Mouse (Mus musculus) brain, adult 2 months (tissue): ENCODE measurements around the gene Chd1.
A peak's percentile ranks its signal among the peaks of the same experiment; 100 is the strongest.
"Not testable (repeated sequence)": the region's sequence is repeated elsewhere in the genome, so short reads cannot be mapped to it uniquely, and the experiment has no call there.

Experiments
- DNase-seq: peaks from one replicate; pipeline ENCODE4 v3.0.0; 2011; ENCODE audit warnings: low read depth, low spot score

The Chd1 gene

DNA sequence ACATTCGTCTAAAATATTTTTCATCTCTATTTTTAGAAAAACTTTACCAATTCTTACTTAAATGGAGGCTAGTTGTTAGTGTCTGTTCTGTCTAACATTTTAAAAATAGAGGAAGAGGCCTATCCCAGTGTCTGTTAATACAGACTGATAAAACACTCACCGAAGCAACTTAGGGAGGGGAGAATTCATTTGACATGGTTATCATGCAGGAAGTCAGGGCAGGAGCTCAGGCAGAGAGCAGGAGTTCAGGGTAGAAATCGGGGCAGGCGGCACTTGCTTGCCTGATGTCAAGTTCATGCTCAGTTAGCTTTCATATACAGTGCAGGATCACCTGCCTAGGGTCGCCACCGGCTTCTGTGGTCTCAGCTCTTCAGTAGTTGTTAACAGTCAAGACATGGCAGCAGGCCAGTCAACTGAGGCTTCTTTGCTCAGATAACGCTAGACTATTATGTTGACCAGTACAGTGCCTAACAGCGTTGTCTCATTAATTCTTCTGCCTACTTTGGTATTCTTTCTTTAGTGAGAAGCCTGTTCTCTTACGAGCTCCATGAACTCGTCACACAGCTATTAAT, 32.7 kb downstream of the Chd1 start:
- no peak for DNase-seq

DNA sequence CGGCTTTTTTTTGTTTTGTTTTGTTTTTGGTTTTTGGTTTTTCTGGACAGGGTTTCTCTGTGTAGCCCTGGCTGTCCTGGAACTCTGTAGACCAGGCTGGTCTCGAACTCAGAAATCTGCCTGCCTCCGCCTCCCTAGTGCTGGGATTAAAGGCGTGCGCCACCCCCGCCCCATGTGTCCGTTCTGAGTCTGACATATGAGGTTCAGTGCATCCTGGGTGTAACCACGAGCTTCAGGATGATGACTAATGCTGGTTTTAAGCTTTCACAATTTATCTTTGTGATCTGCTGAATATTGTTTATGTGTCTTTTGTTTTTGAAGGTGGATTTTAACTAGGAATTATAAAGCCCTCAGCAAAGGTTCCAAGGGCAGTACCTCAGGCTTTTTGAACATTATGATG, 37.1 kb downstream of the Chd1 start:
- no peak for DNase-seq

DNA sequence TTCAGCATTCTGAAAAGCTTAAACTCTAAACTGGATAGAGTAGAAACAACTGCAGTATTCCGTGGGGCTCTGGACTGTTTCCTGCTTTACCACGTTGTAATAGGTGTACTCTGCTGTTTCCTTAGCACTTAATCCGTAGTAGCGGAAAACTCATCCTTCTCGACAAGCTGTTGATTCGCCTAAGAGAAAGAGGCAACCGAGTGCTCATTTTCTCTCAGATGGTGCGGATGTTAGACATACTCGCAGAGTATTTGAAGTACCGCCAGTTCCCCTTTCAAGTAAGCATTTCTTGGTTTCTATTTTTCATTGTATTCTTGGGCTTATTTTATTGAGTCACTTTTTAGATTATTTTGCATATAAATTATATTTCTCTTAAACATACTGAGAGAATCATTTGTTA, 38.2 kb downstream of the Chd1 start:
- no peak for DNase-seq

DNA sequence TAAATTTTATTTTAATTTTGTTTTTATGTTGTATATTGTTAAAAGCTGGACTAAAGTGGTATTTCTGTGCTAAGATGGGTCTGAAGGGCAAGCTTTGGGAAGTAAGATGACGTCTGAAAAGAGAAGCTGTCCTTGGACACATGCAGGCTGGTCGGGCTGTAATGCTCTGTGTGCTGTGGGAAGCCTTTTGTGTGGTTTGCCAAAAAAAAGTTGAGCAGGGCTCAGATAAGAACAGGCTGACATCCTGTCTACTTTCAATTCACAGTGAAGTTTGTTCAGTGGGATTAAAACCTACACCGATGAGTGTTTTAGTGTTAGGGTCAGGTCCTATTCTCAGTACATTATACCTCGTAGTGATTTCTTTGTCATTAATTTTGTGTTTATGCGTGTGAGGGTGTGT, 38.6 kb downstream of the Chd1 start:
- no peak for DNase-seq

DNA sequence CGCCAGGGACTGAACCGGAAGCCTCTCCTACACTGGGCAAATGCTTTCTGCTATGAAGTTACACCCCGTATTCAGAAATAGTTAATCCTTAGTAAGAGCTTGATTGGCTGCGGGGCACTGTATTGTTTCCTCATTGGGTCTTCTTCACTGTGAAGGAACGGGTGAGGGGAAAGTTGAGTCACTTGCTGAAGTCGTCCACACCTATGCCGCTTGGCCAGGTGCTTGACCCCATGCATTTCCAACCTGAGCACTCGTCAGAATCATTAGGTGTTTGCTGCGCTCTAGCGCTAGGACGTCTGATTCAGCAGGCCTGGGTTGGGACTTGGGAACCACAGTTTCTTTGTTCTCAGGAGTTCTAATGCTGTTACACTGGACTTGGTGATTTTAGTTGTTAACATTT, 41.9 kb downstream of the Chd1 start:
- DNase-seq, result no peak

DNA sequence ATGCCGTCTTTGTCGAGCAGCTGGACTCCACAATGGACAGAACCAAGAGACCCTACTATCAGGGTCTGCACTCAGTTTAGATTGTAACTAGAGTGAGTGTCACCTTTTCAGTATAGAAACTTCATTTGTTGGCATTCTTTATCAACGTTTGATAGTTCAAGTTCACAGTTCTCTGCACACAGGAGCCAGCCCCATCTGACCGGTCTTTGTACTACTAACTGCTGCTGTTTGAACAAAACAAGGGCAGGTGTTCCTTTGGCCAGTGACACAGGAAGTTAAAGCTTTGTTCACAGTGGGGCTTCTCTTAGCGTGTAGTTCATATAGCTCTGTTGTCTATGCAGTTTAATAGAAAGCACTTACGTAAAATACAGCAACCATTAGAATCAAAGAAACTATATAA, 43.3 kb downstream of the Chd1 start:
- DNase-seq, result no peak

DNA sequence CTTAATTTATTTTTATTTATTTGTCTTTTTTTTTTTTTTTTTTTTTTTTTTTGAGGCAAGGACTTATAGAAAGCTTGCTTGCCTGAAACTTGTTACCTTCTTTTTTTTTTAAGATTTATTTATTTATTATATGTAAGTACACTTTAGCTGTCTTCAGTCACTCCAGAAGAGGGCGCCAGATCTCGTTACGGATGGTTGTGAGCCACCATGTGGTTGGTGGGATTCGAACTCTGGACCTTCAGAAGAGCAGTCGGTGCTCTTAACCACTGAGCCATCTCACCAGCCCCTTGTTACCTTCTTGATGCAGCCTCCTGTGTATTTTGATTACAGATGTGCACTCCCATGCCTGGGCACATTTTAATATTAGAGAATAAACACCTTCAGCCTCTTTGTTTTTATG, 46.5 kb downstream of the Chd1 start:
- DNase-seq, result not testable (repeated sequence)

DNA sequence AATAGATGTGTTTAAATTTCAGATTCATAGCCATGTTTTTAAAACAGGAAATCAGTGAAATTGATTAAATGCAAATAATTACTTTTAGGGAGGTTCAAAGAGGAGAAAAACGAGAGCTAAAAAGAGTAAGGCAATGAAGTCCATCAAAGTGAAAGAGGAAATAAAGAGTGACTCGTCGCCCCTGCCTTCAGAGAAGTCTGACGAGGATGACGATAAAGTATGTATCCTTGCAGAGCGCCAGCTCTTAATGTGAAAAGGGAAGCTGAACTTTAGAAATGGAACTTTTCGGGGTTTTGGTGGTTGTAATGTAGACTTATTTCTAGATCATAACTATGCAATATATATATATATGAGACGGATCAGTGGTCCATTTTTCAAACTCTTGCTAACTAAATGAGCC, 56.4 kb downstream of the Chd1 start:
- no peak for DNase-seq

DNA sequence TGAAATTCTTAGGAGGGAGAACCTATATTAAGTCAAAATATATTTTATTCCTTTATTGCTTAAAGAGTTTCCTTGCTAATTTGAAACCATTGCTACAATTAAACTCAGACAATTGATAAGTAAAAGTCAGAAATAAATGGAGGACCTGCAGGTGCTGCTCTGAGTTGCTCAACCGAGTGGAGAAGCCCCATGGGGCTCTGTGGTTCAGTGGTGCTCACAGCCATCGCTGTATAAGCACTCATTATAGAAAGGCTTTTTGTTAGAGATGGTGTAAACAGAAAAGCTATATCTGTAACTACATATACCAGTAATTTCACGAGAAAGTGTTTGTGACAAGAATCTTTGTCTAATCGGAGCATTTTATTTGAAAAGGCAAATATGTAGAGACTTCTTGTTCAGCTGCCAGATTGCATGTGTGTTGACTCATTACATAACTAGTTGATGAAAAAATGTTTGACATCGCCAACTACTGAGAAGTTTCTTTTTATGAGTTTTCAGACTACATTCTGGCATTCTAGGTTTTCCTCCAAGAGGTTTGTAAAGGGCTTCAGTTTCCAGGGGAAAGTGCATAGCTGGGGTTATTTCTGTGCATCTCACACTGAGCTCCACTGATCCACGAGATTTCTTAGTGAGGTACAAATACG, 64.4 kb downstream of the Chd1 start:
- DNase-seq, result peak; percentile 26

DNA sequence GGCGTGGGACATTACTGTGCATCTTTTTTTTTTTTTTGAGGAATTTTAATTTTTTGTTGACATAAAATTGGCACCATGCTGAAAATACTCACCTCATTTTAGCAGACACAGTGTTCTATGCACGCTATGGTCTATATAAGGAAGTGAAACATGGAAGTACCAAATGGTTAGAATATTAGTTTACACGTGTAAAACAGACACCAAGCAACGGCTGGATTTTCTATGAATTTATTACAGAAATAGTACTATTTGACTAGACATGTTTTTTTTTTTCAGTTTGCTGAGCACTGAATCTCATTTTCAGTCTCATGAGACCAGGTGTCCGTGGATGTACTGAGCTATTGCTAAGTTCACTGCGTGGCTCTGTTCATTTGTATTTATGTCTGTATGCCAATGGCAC, 69.2 kb downstream of the Chd1 start:
- no peak for DNase-seq

DNA sequence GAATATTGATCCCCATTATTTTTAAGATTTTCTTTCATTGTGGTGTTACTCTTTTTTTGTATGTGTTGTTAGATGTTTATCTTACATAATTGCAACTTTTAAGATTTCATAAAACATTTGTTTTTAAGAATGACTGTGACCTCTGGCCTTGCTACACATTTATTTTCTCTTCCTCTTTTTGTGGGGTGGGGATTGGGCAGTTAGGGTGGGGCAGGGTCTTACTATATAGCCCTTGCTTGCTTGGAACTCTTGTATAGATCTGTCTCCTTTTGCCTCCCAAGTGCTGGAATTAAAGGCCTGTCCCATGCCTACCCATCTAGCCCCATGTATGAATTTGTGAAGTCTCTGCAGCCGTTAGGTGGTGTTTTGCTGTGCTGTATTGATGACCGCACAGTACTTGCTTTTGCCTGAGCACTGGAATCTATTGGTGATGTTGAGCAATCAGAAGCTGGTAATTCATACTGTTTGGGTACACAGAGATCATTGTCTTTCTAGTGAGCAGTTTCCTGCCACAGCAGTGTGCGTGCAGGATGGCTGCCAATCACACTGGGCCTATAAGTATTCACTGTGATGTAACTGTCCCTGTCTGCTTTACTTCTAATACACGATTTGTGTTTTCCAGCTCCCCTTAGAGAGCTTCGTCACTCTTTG, 69.9 kb downstream of the Chd1 start:
- DNase-seq, result peak; percentile 40

DNA sequence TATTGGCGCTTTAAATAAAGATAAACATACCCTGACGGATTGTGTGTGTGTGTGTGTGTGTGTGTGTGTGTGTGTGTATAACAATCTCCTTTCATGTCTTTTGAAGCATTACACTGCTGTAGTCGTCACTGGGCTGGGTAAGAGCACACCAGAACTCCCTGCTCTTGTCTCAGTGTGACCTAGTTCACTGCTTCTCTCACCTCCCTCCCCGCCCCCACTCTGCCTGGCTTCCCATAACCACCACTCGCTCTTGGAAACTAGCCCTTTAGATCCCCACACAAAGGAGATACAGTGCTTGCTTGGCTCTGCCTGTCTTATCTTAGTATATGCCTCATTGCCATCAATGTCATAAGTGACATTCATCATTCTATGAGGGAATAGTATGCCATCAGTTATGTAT, 71.6 kb downstream of the Chd1 start:
- no peak for DNase-seq

DNA sequence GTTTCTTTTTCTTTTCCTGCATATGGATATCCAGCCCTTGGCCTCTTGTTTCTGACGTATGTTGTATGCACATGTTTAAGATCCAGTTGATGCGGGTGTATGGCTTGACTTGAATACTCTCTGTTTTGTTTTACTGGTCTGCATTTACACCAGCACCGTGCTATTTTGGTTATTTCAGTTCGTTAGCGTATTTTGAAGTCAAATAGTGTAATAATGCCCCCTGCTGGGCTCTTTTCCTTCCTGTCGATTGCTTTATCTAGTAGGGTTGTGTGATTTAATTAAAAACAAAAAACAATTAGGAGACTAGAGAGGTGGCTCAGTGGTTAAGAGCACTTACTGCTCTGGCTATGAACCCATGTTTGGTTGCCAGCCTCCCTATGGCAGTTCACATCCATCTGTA, 73.2 kb downstream of the Chd1 start:
- peak; percentile 44 for DNase-seq

DNA sequence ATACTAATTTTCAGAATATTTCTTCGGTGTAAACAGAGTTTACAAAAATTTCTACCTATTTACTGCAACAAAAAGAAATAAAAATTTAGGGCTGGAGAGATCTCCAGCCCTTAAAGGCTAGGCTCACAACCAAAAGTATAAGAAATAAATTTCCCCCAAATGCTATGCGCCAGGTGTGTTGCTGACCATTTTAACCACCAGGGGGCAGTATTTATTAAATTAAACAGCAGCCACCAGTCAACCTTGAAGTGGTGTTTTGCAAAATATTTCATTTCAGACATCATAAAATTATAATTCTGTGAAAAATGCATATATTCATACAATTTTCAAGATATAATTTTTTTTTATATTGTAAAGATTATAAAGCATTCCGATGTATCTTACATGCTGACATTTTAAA, 82.3 kb downstream of the Chd1 start:
- DNase-seq, result peak; percentile 46

DNA sequence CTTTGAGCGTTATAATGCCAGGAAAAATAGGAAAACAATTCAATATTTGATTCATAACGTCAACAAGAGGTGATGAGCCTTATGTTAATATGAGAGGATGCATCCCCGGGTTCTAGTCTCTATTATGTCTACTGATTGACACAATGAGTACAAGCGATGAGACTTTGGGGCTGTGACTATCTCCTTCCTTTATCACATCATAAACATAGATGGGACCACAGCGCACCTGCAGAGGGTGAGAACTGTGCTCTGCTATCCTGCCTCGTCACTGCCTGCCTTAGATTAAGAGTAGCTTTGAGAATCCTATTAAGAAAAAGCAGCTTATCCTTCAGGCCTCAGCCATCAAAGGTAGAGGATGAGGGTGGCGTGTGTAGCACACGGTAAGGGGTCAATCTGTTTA, 85.9 kb downstream of the Chd1 start:
- no peak for DNase-seq

DNA sequence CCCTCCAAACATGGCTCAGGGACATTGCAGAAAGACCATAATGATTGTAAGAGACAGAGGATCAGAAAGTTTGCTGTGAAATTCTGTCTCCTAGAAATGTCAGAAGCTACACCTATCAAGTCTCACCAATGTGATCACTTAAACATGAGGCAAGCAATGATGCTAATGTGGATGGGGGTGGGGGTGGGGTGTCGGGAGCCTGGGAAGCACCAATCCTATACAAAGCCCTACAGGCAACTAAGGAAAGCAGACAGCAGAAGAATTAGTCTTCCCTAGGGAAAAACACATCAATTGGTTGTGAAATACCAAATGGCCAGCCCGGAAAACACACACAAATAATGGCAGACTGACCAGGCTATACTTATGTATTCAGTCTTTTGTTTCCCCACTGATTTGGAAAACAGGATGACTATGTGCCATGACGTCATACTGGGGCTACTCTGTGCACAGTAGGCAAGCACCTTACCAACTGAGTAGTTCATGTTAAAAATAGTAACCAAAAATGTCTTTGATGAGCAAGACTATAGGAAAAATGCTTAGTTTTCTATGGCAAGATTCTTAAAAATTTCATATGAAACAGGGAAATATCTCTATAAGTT, 94.5 kb downstream of the Chd1 start:
- DNase-seq, result no peak

DNA sequence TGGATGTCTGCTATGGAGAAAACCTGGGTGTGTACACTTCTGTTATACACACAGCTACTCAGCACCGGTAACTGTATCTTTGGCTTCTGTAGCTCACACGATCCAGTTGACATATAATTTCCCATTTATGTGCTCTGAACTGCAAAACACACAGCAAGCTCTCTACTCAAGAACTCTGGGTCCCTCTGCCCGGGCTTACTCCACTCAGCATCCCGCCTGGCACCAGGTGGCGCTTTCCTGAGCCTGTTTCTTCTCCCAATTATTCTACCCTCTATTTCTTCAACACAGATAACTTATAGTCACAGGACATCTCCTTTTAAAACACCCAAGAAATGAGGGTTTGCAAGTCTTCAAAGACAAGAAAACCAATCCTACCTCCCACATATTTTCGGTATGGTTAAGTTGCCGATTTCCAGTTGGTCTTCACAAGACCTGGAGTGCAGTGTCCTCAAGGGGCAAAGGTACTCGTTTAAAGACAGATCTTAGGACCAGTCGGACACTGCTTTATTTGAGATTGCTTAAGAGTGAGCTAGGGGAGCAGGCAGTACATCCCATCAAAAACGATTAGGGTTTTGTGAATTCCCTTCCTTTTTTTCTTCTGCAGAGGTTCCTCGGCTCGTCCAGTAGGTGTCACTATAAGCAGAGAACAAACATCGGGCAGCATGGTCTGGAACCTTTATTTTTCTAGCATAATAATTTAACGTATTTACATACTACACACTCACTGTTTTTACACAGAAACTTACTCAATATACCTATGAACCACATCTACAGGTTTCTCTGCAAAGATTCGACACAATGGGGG, 99.4 kb downstream of the Chd1 start:
- peak; percentile 57 for DNase-seq

DNA sequence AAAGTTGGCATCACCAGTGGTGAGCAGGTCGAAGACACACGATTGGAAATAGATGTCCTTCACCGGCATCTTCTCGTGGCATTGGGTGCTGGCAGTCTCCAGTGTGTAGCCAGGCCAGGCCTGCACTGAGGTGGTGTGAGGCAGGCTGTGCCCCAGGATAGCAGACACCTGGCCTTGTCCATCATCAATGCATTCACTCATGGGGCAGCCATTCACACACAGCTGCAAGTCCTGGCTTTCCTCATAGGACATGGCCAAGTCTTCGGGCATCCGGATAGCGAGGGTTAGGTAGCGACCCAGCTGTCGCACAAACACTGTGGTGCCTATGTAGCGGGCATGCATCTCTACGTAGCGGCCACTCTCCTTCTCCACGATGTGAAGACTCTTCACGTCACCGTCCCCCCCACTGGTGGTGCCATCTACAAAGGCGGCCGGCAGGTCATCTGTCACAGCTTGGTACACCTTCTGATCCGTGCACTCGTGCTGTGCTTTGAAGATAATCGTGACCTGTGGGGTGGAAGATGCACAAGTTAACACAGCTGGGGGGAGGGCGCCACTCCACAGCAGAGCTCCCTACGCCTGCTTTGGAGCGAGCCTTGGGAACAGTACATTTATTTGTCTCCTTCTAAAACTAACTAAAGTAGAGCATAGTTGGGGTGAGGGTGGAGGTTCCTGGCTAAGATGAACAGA, 102.7 kb downstream of the Chd1 start:
- DNase-seq, result no peak

DNA sequence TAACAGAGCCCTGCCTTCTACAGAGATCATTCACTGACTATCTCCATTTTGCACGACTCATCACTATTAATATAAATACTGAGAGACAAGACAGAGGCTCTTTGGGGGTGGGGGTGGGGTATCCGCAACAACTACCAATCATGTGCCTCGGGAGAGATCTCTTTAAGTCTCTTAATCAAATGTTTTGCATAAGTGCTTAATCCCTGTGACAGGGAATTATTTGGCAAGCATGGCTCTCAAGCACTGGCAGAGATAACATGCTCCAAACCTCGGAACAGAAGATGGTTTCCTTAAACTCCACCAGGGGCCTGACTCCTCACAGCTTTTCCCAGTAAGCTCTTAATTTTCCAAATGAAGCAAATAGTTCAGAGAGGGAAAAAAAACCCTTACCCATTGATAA, 103.2 kb downstream of the Chd1 start:
- DNase-seq, result no peak

DNA sequence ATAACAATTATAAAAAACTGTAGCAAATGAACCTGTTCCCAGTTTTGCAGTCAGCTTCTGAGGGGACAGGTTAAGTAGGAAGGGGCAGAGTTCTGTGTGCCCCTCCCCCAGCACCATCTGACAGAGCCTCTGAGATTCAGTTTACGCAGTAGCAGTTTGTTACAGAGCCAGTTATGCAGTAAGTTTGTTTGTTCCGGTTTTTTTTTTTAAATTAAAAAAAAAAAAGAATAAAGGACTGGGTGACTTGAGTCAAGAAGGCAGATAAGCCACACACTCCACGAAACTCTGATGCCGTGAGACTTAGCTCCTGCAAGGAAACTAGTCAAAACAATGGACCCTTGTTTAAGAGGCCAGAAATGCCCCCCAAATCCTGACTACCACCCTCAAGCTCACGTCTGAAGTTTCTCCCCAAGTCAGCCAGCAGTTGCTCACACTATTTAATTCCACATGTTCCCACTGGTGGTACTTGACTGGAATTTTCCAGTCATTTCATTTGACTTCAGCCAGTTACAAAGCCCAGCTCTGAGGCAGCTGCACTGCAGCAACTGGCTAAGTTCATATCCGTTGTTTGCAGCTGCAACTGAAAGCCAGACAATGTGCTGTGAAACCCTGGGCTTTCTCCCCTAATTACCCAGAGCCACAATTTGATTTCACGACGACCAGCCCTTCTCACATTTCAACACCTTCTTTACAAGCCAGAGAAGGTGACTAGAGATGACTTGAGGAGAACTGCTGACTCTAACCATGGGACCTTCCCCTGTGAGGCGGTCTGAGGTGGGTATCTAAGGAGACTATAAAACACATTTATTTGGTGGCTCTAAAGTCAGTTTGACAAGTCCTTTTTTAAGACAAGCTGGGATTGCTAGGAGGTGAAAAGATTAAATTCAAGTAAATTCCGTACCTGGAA, 104.0 kb downstream of the Chd1 start:
- peak; percentile 46 for DNase-seq

DNA sequence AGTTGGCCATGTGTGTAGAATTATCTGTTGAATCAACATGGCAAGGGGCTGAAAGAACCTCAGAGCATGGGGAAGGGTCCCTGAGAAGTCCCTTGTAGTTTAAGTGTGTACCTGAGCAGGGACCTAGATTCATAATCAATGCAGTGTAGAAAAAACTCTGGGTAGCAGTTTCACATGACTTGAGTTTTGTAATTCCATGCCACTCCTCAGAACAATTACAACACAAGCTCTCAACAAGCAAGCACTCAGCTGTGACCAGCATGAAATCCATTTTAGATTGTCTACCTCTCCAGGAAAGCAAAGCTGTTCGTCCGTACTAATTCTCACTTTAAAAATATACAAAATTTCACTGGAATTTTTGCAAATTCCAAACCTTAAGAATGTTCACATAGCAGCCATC, 105.2 kb downstream of the Chd1 start:
- DNase-seq, result no peak
